Mouse (Mus musculus) stomach, embryonic 16.5 days (tissue): ENCODE results near the gene Usp48. TPM values are rescaled to one million over a fixed set of nuclear protein-coding genes. Genes with fewer than 3 reads are reported as not detected.

Source experiments
- ATAC-seq: fragments of 200-750 bp; cut with Nextera tagmentation; 2 replicates; pipeline ENCODE4 v1.8.0; 2017; ENCODE audit warnings: moderate number of reproducible peaks, moderate TSS enrichment; ENCODE audit not compliant: insufficient read depth, low FRiP score
- H3K27ac ChIP-seq: fragments of 300-500 bp; sonication (generic); 2 replicates; pipeline ENCODE4 v1.5.1; 2014; ENCODE audit warnings: low read length
- H3K27me3 ChIP-seq: fragments of 300-500 bp; sonication (generic); 2 replicates; pipeline ENCODE4 v1.6.1; 2014; ENCODE audit warnings: low read length, control low read depth, mixed read lengths; ENCODE audit not compliant: control insufficient read depth, insufficient read depth
- H3K36me3 ChIP-seq: fragments of 300-500 bp; sonication (generic); 2 replicates; pipeline ENCODE4 v1.6.1; 2014; ENCODE audit warnings: low read length; ENCODE audit not compliant: control insufficient read depth, insufficient read depth
- H3K4me1 ChIP-seq: fragments of 300-500 bp; sonication (generic); 2 replicates; pipeline ENCODE4 v1.6.1; 2014; ENCODE audit warnings: low read length, control low read depth, mixed read lengths; ENCODE audit not compliant: control insufficient read depth, insufficient read depth
- H3K4me2 ChIP-seq: fragments of 300-500 bp; sonication (generic); 2 replicates; pipeline ENCODE4 v1.6.1; 2014; ENCODE audit warnings: low read depth, low read length, mixed read lengths
- H3K4me3 ChIP-seq: fragments of 300-500 bp; sonication (generic); replicated peaks from 2 replicates; pipeline ENCODE4 v1.5.1; 2014; ENCODE audit warnings: mild to moderate bottlenecking, low read length
- H3K9ac ChIP-seq: fragments of 300-500 bp; sonication (generic); 2 replicates; pipeline ENCODE4 v1.6.1; 2014; ENCODE audit warnings: low read length
- H3K9me3 ChIP-seq: fragments of 300-500 bp; sonication (generic); replicated peaks from 2 replicates; pipeline ENCODE4 v1.6.1; 2016; ENCODE audit warnings: low read length, control low read depth; ENCODE audit not compliant: control insufficient read depth
- WGBS: fragments of 180-500 bp; shearing (Covaris S2); extraction: QIAGEN DNeasy Blood & Tissue Kit; methylation state at CpG from one replicate; pipeline ENCODE4 v1.1.7; 2014; 5-methylcytosine and 5-hydroxymethylcytosine counted together
- polyA plus RNA-seq: library from polyadenylated mRNA; unstranded; fragments of >200 nt; fragmentation: Nextera tagmentation; extraction: Ambion mirVana; gene quantifications from 2 replicates; pipeline ENCODE4 v1.2.1, GENCODE M21; 2015

The Usp48 gene
- polyA plus RNA-seq, 1 experiment from 2014 or later, result 58.3 TPM

DNA sequence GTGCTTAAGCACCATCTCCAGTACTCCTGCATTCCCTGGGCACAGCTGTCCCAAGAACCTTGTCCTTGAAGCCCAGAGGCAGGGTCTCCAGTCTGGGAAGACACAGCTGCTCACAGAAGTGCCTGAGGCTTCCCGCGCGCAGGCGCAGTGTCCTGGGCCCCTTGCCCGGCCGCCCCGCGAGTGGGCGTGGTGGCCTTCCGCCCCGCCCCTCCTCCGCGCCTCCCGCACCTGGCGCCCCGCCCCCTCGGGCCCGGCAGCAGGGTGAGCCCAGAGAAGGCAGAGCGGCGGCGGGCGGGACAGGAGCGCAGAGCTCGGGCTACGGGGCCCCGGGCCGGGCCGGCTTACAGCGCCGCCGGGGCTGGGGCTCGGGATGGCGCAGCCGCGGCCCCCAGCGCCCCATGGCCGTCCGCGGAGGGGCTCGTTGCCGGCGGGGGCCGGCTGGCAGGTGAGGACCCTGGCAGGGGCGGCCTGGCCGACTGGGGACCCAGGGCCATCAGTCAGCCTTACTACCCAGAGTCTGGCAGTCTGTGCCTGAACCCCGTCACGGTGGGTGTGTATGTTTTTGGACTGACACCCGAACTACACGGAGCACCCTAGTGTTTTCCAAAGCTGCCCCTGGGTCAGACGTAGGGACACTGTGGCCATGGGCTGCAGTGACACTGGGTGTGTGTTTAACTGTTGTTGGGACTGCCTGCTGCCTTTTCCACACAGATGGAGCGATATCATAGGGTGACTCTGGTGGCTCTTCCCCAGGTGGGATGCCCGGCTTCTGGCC lies 113.8 kb downstream of the Usp48 start:
- H3K27ac ChIP-seq, result peak overlapping the region; percentile 90
- WGBS, result 3% methylated on average over 51 of the region's 52 CpGs
- H3K9me3 ChIP-seq, result no peaks in the 10 kb centered on the region
- H3K27me3 ChIP-seq, result no peaks in the 10 kb centered on the region; the same call in 1 of the 2 replicates
- H3K9ac ChIP-seq, result peak overlapping the region; percentile 86
- peak overlapping the region; percentile 69 for H3K4me3 ChIP-seq
- peaks cover 27% of the 10 kb centered on the region for H3K4me1 ChIP-seq
- ATAC-seq, result peak; percentile 85
- H3K4me2 ChIP-seq, result peak overlapping the region; percentile 88
- no peaks in the 10 kb centered on the region for H3K36me3 ChIP-seq

Other genes with a start within 250 kb of the Usp48 start
- gene Cdc42, start 236.0 kb upstream of the Usp48 start, polyA plus RNA-seq, result 710 and 730 TPM in 2 replicates
- 0.54 and 0.83 TPM in 2 replicates for gene Cela3a, start 184.0 kb upstream of the Usp48 start, polyA plus RNA-seq
- 406 and 529 TPM in 2 replicates for gene Cela3b, start 163.2 kb upstream of the Usp48 start, polyA plus RNA-seq
- not detected in 2 replicates for gene 1700013G24Rik, start 140.5 kb upstream of the Usp48 start, polyA plus RNA-seq
- 29.5 and 31.7 TPM in 2 replicates for gene Hspg2, start 125.0 kb upstream of the Usp48 start, polyA plus RNA-seq
- not detected in 2 replicates for gene Ldlrad2, start 19.2 kb upstream of the Usp48 start, polyA plus RNA-seq
- gene Rap1gap, start 71.0 kb downstream of the Usp48 start, polyA plus RNA-seq, result 58.1 and 64.6 TPM in 2 replicates
- 9.8 and 10.5 TPM in 2 replicates for gene Alpl, start 202.6 kb downstream of the Usp48 start, polyA plus RNA-seq